ENCODE assay signal across 30 mouse cellular contexts in the genomic region with DNA sequence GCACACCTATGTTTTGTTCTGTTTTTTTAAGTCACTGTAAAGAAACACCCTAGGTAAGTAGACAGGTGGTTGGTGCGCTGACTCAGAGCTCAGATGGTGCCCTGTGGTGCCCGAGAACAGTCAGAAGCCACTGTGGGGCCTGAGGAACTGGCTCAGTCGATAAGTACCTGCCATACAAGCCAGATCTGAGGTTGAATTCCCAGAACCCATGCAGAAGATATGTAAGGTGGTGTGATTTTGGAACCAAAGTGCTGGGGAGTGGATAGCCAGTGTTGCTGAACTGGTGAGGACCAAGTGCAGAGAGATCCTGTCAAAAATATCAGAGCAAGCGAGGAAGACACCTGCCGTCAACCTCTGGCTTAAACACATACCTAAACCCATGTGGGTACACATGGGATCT.
"Had no signal": no experiment of that assay in that cellular context is flagged by ENCODE, and none has a peak within 500 bp of the region (broad histone marks: within the 10 kb centered on the region; RNA-seq: fewer than 3 reads in every experiment).

No protein-coding gene starts in this region.

- H3K4me2 ChIP-seq: limb, embryonic 12.5 days; limb, embryonic 13.5 days; limb, embryonic 15.5 days; liver, embryonic 11.5 days; liver, embryonic 13.5 days; liver, embryonic 15.5 days; lung, embryonic 14.5 days; lung, embryonic 15.5 days; midbrain, embryonic 12.5 days; midbrain, embryonic 13.5 days; midbrain, embryonic 15.5 days; neural tube, embryonic 12.5 days; neural tube, embryonic 13.5 days had no signal

- H3K27ac ChIP-seq: limb, embryonic 10.5 days; limb, embryonic 12.5 days; limb, embryonic 13.5 days; limb, embryonic 15.5 days; liver, embryonic 13.5 days; liver, embryonic 14.5 days; liver, embryonic 15.5 days; lung, embryonic 15.5 days; macrophage; midbrain, embryonic 12.5 days; midbrain, embryonic 13.5 days; midbrain, embryonic 15.5 days; neural tube, embryonic 12.5 days; neural tube, embryonic 13.5 days had no signal

- DNase-seq: left cerebral cortex, postnatal 4 days; liver; liver, embryonic 13.5 days; liver, postnatal 0 days; lung, adult 18-20 months; lung, adult 2 months; lung, embryonic 14.5 days; lung, postnatal 10 days; lung, postnatal 14 days; lung, postnatal 36 days; lung, postnatal 4 days; midbrain, embryonic 14.5 days had no signal

- H3K9me3 ChIP-seq: limb, embryonic 13.5 days; limb, embryonic 15.5 days; liver, embryonic 15.5 days; lung, embryonic 15.5 days; midbrain, embryonic 12.5 days; midbrain, embryonic 13.5 days; midbrain, embryonic 15.5 days; neural tube, embryonic 12.5 days; neural tube, embryonic 13.5 days had no signal

- H3K4me1 ChIP-seq: limb, embryonic 12.5 days; limb, embryonic 13.5 days; limb, embryonic 15.5 days; lung, embryonic 15.5 days; neural tube, embryonic 12.5 days had no signal

- ATAC-seq: liver, postnatal 0 days; lung, postnatal 0 days; midbrain, embryonic 13.5 days; midbrain, embryonic 15.5 days had no signal

- H3K36me3 ChIP-seq: limb, embryonic 10.5 days; limb, embryonic 12.5 days; limb, embryonic 13.5 days; limb, embryonic 15.5 days; liver, embryonic 13.5 days; liver, embryonic 15.5 days; lung, embryonic 15.5 days; midbrain, embryonic 10.5 days; midbrain, embryonic 12.5 days; midbrain, embryonic 13.5 days; midbrain, embryonic 15.5 days; neural tube, embryonic 12.5 days; neural tube, embryonic 13.5 days had no signal

- H3K27me3 ChIP-seq: limb, embryonic 13.5 days; limb, embryonic 15.5 days; liver, embryonic 13.5 days; liver, embryonic 15.5 days; lung, embryonic 15.5 days; midbrain, embryonic 12.5 days; midbrain, embryonic 13.5 days; midbrain, embryonic 15.5 days; neural tube, embryonic 12.5 days; neural tube, embryonic 13.5 days had no signal

- H3K9ac ChIP-seq: limb, embryonic 12.5 days; limb, embryonic 13.5 days; limb, embryonic 15.5 days; liver, embryonic 13.5 days; liver, embryonic 14.5 days; liver, embryonic 15.5 days; liver, postnatal 0 days; lung, embryonic 14.5 days; lung, embryonic 15.5 days; midbrain, embryonic 12.5 days; midbrain, embryonic 13.5 days; midbrain, embryonic 15.5 days; neural tube, embryonic 12.5 days; neural tube, embryonic 13.5 days had no signal

- H3K4me3 ChIP-seq: limb, embryonic 10.5 days; limb, embryonic 12.5 days; limb, embryonic 13.5 days; limb, embryonic 15.5 days; liver, embryonic 13.5 days; liver, embryonic 15.5 days; lung, embryonic 15.5 days; megakaryocyte, embryonic 14.5 days; midbrain, embryonic 10.5 days; midbrain, embryonic 12.5 days; midbrain, embryonic 13.5 days; midbrain, embryonic 15.5 days; myocyte; neural tube, embryonic 12.5 days; neural tube, embryonic 13.5 days had no signal
